Mouse (Mus musculus) kidney, postnatal 0 days (tissue): ENCODE measurements around the gene Cd38. TPM values are rescaled to one million over a fixed set of nuclear protein-coding genes. Genes with fewer than 3 reads are reported as not detected.

Experiments used
- ATAC-seq: fragments of 200-750 bp; cut with Nextera tagmentation; replicated peaks from 2 replicates; pipeline ENCODE4 v1.8.0; 2017; ENCODE audit warnings: low read depth, moderate number of reproducible peaks, moderate TSS enrichment, moderate library complexity; ENCODE audit not compliant: low FRiP score
- DNase-seq: peaks from one replicate; pipeline ENCODE4 v3.0.0-alpha.2; 2016; ENCODE audit warnings: low spot score
- H3K27ac ChIP-seq: fragments of 300-500 bp; sonication (generic); 2 replicates; pipeline ENCODE4 v1.5.1; 2014; ENCODE audit warnings: mild to moderate bottlenecking
- H3K27me3 ChIP-seq: fragments of 300-500 bp; sonication (generic); 2 replicates; pipeline ENCODE4 v1.6.1; 2014; ENCODE audit warnings: low read length, mixed read lengths; ENCODE audit not compliant: insufficient read depth
- H3K36me3 ChIP-seq: fragments of 300-500 bp; sonication (generic); 2 replicates; pipeline ENCODE4 v1.6.1; 2014; ENCODE audit warnings: low read length, mixed read lengths; ENCODE audit not compliant: insufficient read depth
- H3K4me1 ChIP-seq: fragments of 300-500 bp; sonication (generic); replicated peaks from 2 replicates; pipeline ENCODE4 v1.6.1; 2014; ENCODE audit warnings: antibody characterized with exemption, low read length, mixed read lengths; ENCODE audit not compliant: insufficient read depth
- H3K4me2 ChIP-seq: fragments of 300-500 bp; sonication (generic); 2 replicates; pipeline ENCODE4 v1.6.1; 2014; ENCODE audit warnings: mild to moderate bottlenecking, low read length, moderate library complexity, mixed read lengths
- H3K4me3 ChIP-seq: fragments of 300-500 bp; sonication (generic); replicated peaks from 2 replicates; pipeline ENCODE4 v1.5.1; 2014; ENCODE audit warnings: low read depth, low read length
- H3K9ac ChIP-seq: fragments of 300-500 bp; sonication (generic); 2 replicates; pipeline ENCODE4 v1.6.1; 2014; ENCODE audit warnings: low read depth, low read length
- H3K9me3 ChIP-seq: fragments of 300-500 bp; sonication (generic); replicated peaks from 2 replicates; pipeline ENCODE4 v1.6.1; 2016; ENCODE audit warnings: low read length, inconsistent platforms, mixed read lengths
- CTCF ChIP-seq: IDR thresholded peaks from 2 replicates; pipeline ENCODE4 v1.5.1; 2016; ENCODE audit warnings: antibody characterized with exemption, low read depth, mild to moderate bottlenecking, moderate library complexity
- WGBS: fragments of 180-500 bp; shearing (Covaris S2); extraction: QIAGEN DNeasy Blood & Tissue Kit; methylation state at CpG from one replicate; pipeline ENCODE4 v1.1.7; 2014; 5-methylcytosine and 5-hydroxymethylcytosine counted together
- polyA plus RNA-seq: library from polyadenylated mRNA; unstranded; fragments of >200 nt; fragmentation: Nextera tagmentation; extraction: Ambion mirVana; gene quantifications from 2 replicates; pipeline ENCODE4 v1.2.1, GENCODE M21; 2015

The Cd38 gene
- polyA plus RNA-seq, 1 experiment from 2014 or later, result 26.9 TPM

- H3K4me2 ChIP-seq, result no peak overlapping the region
- H3K27ac ChIP-seq, result no peak overlapping the region
- H3K36me3 ChIP-seq, result no peaks in the 10 kb centered on the region
- no peak overlapping the region for H3K9ac ChIP-seq
- WGBS, result 84% methylated on average over 2 of the region's 2 CpGs
- no peaks in the 10 kb centered on the region for H3K4me1 ChIP-seq
- no peak for TF ChIP-seq CTCF
- no peak overlapping the region for H3K4me3 ChIP-seq
- DNase-seq (no peak), ATAC-seq (no peak)
- H3K9me3 ChIP-seq, result no peaks in the 10 kb centered on the region
- no peaks in the 10 kb centered on the region for H3K27me3 ChIP-seq
Measured at GRCm38 (mm10) chr5:43826883-43827282, 41.5 kb upstream of the Cd38 start.

- ATAC-seq (no peak), DNase-seq (no peak)
- WGBS, result 42% methylated on average over 9 of the region's 9 CpGs
- Histone ChIP-seq H3K9ac (no peak overlapping the region), H3K27ac (no peak overlapping the region), H3K9me3 (no peaks in the 10 kb centered on the region), H3K4me1 (no peaks in the 10 kb centered on the region), H3K4me2 (no peak overlapping the region), H3K27me3 (no peaks in the 10 kb centered on the region), H3K36me3 (no peaks in the 10 kb centered on the region), H3K4me3 (no peak overlapping the region)
- TF ChIP-seq CTCF, result no peak
Measured at GRCm38 (mm10) chr5:43827366-43827765, 41.0 kb upstream of the Cd38 start.

GRCm38 (mm10) chr5:43836590-43836989, 31.8 kb upstream of the Cd38 start:
- no peak overlapping the region for H3K4me3 ChIP-seq
- H3K9me3 ChIP-seq, result no peaks in the 10 kb centered on the region
- no peaks in the 10 kb centered on the region for H3K4me1 ChIP-seq
- H3K27me3 ChIP-seq, result no peaks in the 10 kb centered on the region
- no peak; the same call in 1 of the 2 replicates for TF ChIP-seq CTCF
- no peaks in the 10 kb centered on the region for H3K36me3 ChIP-seq
- DNase-seq (no peak), ATAC-seq (no peak)
- WGBS, result 89% methylated on average over 7 of the region's 7 CpGs
- no peak overlapping the region for H3K27ac ChIP-seq
- H3K9ac ChIP-seq, result no peak overlapping the region
- H3K4me2 ChIP-seq, result no peak overlapping the region

DNA sequence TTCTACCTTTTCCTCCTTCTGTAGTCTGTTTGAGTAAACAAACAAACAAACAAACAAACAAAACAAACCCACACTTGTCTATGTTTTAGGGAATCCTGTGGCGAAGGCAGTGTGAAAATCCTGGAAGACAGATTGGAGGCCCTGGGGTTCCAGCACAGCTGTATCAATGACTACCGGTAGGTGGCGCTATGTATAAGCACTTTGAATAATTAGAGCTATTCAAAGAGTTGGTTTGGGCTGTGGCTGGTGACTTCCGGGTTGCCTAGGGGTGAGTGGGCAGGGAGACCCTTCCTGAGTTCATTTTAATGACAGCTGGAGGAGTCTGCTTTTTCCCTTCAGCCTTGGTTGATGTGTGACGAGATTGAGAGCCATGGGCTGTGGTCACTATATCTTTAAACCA, 31.0 kb upstream of the Cd38 start:
- no peaks in the 10 kb centered on the region for H3K4me1 ChIP-seq
- no peak overlapping the region for H3K4me2 ChIP-seq
- TF ChIP-seq CTCF, result peak; percentile 65
- WGBS, result 52% methylated on average over 5 of the region's 5 CpGs
- H3K9me3 ChIP-seq, result no peaks in the 10 kb centered on the region
- no peaks in the 10 kb centered on the region for H3K36me3 ChIP-seq
- ATAC-seq (no peak), DNase-seq (peak; percentile 53)
- no peak overlapping the region for H3K27ac ChIP-seq
- no peaks in the 10 kb centered on the region for H3K27me3 ChIP-seq
- no peak overlapping the region for H3K9ac ChIP-seq
- no peak overlapping the region for H3K4me3 ChIP-seq

DNA sequence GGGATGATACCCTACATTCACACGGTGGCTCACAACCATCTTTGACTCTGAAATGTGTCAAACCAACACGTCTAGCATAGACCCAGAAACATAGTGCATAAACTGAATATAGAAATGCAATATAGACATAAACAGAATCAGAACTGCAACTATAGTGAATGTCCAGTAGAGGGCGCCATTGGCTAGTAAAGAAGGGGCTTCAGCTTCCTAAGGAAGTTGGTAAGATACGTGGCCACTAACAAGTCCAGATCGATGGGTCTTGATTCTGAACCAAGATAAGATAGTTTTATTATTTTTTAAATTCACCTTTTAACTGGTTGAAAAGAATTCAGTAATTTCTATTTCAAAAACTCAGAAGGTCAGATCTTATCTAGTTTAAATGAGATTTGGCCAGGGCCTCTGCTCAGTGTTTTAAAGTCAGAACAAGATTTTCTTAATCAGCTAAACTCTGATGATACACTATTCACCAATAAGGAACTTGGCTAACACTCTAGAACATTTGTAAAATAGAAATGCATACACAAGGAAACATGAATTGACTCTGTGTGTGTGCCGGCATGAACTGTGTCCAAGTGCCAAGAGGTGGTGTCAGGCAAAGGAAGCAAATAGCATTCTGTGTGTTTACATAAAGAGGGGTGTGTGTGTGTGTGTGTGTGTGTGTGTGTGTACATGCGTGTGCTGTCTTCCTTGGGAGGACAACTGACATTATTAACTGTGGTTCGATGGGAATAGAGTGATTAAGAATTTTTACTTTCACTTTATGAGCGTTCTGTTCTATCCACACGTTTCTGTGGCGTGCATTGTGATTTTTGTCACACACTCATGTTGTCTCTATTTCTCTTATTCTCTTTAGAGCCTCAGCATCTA, 27.0 kb upstream of the Cd38 start:
- Histone ChIP-seq H3K4me3 (no peak overlapping the region), H3K4me1 (no peaks in the 10 kb centered on the region), H3K36me3 (no peaks in the 10 kb centered on the region), H3K9ac (no peak overlapping the region), H3K4me2 (peak overlapping the region; percentile 14), H3K27me3 (no peaks in the 10 kb centered on the region), H3K27ac (no peak overlapping the region), H3K9me3 (no peaks in the 10 kb centered on the region)
- DNase-seq (peak; percentile 91), ATAC-seq (peak; percentile 58; the same call in 1 of the 2 replicates)
- WGBS, result 36% methylated on average over 11 of the region's 11 CpGs
- TF ChIP-seq CTCF, result peak; percentile 96

- no peak overlapping the region for H3K27ac ChIP-seq
- no peak for TF ChIP-seq CTCF
- H3K9me3 ChIP-seq, result no peaks in the 10 kb centered on the region
- DNase-seq, result no peak
- no peaks in the 10 kb centered on the region for H3K27me3 ChIP-seq
- H3K4me2 ChIP-seq, result peak overlapping the region; percentile 14
- H3K4me1 ChIP-seq, result no peaks in the 10 kb centered on the region
- H3K36me3 ChIP-seq, result no peaks in the 10 kb centered on the region
- no peak overlapping the region for H3K9ac ChIP-seq
- H3K4me3 ChIP-seq, result no peak overlapping the region
- ATAC-seq, result no peak
- 74% methylated on average over 5 of the region's 5 CpGs for WGBS
Measured at GRCm38 (mm10) chr5:43842011-43842285, 26.4 kb upstream of the Cd38 start.
